Mouse (Mus musculus) right cerebral cortex, postnatal 10 days (tissue): Measurements from ENCODE around the gene Kcna1.

Source experiments
- DNase-seq, 2 experiments: peaks; one replicate each; pipeline ENCODE4 v3.0.0; 2021; ENCODE audit warnings: low spot score in 2 of 2

Kcna1 gene

DNA sequence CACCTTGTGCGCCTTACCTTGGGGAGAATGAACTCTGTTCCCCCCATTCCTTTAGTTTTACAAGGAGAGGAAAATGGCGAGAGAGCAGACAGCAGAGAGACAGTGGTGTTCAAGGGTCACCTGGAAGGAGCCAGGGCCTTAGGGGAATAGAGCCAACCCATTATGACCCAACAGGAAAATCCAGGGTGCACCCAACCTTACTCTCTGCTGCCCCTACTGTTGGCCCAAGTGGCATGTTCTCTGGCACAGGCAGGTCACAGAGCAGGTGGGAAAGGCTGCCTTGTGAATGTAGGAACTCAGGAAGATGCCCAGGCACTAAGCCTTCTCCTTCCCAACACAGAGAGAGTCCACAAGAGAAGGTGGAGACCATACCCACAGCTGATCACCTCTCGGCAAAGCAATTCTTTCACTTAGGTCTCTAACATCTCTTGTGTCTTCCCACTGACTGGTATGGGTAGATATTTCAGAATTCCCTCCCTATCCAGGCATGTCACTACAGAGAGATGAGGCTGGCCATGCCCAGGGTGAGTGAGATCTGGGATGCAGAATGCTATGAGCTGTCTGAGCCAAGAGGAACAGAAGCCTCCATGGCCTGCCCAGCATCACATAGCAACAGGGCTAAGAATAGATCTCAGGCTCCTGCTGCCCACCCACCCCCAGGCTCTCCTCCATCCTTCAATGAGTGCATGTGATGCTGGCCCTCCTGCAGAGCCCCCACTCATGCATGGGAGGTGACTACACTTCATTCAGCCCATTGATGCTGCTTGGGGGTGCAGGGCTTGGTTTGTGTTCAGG lies 46.8 kb downstream of the Kcna1 start:
- peak; percentile 60 to 82 for DNase-seq

DNA sequence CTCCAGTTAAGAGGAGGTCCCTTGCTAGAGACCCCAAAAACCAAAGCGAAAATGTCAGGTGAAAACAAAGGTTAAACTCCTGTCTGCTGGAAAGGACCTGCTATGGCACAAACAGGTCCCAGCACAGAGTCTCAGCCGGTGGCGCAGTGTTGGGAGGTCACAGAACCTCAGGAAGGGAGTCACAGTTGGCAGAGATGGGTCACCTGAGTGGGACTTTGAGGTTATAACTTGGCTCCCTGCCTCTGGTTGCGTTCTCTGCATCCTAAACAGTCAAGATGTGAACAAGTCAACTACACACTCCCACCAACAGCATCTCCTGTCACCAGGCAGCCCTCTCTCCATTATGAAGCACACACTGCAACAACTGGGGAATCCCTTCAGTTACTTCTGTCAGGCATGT lies 48.4 kb downstream of the Kcna1 start:
- no peak for DNase-seq

DNA sequence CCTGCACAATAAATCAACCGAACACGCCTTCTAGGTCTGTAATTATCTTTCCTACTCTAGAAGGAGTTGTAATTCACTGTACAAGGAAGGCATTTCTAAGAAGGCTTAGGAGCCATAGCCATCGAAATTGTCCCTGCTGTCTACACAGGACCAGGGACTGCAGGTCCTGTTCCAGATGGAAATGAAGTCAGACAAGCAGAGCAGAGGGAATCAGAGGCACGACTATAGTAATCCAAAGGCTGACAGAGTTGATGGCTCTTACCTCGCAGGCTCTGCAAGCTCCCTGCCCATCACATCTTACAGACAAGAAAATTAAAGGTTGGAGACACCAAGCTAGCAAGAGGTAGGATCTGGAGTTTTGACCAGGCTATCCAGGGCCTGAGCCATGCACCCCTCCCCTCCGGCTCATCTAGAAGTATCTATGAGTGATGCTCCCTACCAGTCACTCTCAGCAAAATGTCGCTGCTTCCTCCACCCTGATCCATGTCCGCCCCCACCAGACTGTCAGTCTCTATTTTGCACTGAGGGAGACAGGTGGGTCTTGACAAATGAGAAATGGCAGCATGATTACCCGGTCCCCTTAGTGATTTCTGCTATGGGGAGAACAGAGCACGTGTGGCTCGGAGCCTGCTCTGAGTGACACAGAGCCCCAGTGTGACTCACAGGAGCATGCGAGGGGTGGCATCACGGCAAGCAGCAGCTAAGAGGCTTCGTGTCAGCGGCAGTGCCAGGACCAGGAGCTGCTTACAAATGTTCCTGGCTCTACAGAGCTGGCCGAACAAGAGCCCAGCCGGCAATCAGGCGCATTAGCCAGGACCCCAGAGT lies 50.2 kb downstream of the Kcna1 start:
- peak; percentile 52 to 53 for DNase-seq

GRCm38 (mm10) chr6:126595130-126595529 lies 51.1 kb downstream of the Kcna1 start:
- DNase-seq = no peak

GRCm38 (mm10) chr6:126594365-126594764 lies 51.8 kb downstream of the Kcna1 start:
- DNase-seq = peak; percentile 60 to 79

GRCm38 (mm10) chr6:126593336-126593735 lies 52.8 kb downstream of the Kcna1 start:
- no peak for DNase-seq
